Mouse (Mus musculus): Measurements from ENCODE around the gene Hsd17b3.

Hsd17b3 gene

GRCm38 (mm10) chr13:64020902-64021311 is 68.1 kb downstream of the Hsd17b3 start:
- peak; percentile 35 for DNase-seq (ENCODE audit: low spot score)

GRCm38 (mm10) chr13:64018586-64019141 is 70.4 kb downstream of the Hsd17b3 start:
- DNase-seq (ENCODE audit: low spot score), result no peak

- DNase-seq (ENCODE audit: low spot score), result no peak
Observed at GRCm38 (mm10) chr13:64016048-64016447, 73.0 kb downstream of the Hsd17b3 start.

DNA sequence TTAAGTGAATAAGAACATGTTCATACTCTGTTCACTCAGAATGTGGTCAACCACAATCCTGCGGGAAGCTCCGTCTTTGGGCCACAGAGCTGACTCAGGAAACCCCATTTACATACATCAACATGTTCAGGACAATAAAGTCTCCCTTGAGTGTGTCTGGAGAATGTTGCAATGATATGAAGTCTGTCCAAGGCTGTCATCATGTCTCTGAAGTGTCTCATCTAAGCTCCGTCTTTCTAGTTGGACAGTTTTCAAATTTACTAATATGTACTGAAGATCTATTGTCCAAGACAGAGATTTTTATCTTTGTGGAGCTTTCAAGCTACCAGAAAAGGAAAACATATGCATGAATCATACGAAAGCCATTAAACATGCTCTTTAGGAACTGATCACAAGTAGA is 77.9 kb downstream of the Hsd17b3 start:
- DNase-seq (ENCODE audit: low spot score), result no peak
